Mouse (Mus musculus): ENCODE results near the gene Igfbp2.
A peak's percentile ranks its signal among the peaks of the same experiment; 100 is the strongest.

The Igfbp2 gene

DNA sequence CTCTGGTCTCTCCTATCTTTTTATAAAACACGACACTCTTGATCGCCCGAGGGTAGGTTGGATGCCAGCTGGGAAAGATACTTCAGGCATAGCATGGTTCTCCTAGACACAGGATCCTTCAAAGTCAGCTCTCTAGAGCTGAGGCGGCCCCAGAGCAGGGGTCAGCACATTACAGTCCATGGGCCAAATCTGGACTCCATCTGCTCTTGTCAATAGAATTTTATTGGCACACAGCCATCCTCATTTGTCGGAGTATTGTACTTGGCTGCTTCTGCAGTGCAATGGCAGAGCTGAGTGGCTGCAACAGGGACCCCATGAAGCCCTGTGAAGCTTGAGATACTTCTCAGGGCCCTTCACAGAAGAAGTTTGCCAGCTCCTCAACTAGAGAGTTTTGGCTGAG is 9.1 kb upstream of the Igfbp2 start:
- ATAC-seq (ENCODE audit: low TSS enrichment), result no peak

DNA sequence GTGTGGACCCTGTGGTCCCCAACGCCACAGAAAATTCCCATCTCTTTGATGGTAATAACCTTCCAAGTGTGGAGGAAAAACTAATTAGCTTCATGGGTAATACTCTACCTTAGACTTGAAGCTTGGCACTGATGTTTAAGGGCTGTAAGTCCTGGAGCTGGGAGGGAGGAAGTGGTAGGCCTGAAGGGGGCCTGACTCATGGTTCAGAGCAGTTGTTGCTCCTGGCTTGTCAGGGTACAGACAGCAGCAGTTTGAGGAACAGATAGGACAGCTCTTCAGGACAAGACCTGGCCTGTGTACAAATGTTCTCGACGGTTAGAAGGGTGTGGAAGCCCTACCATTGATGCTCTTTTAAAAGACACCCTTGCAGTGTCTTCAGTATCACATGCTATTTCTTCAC is 8.7 kb upstream of the Igfbp2 start:
- ATAC-seq (ENCODE audit: low TSS enrichment), result no peak

DNA sequence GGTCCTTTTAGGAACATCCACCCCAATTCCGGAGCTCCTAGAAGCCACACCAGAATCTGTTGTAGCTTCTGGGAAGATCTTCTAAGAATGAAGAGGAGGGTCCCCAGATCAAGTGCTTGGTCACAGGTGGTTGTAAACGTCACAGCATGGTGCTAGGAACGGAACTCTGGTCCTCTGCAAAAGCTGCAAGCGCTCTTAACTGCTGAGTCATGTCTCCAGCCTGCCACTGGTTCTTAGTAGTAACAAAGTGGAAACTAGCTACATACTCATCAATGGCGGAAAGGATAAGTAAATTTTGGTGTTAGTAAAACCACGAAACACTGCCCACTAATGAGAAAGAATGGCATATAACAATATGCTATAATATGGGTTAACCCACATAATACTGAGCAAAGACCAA is 4.3 kb upstream of the Igfbp2 start:
- no peak for ATAC-seq (ENCODE audit: low TSS enrichment)

DNA sequence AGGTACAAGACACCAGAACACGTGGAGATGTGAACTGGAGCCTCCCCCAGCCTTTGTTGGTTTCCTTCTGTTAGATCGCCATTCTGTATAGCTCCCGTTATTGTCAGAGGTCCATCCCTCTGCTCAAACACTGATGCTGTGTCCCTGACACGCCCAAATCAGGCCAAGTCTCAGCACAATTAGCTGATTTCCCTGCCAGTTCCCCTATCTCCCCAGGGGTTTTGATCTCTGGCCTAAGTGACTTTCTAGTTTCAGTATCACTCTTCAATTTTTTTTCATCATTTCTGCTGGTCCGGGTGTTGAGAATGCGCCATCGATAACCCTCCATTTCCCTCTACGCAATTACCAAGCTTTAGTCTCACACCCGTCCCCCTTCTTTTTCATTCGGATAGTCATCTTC is 1.4 kb upstream of the Igfbp2 start:
- no peak for ATAC-seq (ENCODE audit: low TSS enrichment)

DNA sequence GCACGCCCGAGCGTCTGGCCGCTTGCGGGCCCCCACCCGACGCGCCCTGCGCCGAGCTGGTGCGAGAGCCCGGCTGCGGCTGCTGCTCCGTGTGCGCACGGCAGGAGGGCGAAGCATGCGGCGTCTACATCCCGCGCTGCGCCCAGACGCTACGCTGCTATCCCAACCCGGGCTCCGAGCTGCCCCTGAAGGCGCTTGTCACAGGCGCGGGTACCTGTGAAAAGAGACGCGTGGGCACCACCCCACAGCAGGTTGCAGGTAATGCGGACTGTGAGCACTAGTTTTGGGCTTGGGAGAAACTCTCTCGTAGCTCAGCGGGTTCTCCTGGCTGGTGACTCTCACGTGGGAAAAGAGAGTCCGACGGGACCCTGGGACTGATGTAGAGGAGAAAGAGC is 401 bp downstream of the Igfbp2 start:
- ATAC-seq (ENCODE audit: low TSS enrichment), result peak; percentile 69

DNA sequence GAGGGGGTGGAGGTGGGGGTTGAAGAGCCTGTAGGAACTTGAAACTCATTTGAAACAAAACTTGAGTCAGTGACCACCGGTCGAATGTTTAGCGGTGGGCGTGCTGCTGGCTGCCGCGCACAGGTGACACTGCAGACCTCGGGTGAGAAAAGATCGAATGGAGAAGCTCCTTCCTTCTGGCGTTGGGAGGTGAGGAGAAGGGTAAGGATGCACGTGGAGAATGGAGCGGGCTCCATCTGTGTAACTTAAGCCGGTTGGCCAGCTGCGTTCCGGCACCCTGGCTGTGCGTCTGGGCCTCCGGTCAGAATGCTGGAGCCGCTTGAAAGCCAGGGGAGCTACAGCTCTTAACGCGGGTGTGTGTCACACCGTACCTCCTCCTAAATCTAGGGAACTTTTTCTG is 983 bp downstream of the Igfbp2 start:
- no peak for ATAC-seq (ENCODE audit: low TSS enrichment)

DNA sequence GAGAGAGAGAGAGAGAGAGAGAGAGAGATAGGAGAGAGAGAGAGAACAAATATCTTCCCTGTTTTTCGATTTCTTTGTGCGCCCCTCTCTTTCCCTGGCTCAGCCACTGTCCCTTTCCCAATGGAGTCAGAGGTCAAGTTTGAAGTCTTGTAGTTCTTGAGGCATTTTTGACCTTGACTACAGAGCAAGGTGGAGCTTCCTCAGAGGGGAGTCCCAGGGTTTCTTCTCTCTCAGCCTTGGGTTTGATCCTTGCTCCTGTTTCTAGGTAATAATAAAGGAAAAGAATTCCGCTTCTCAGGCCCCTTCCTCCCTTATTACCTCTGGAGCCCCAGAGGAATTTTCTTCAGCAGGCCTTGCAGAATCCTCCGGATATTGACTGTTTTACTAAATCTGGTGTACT is 1.6 kb downstream of the Igfbp2 start:
- ATAC-seq (ENCODE audit: low TSS enrichment), result no peak

DNA sequence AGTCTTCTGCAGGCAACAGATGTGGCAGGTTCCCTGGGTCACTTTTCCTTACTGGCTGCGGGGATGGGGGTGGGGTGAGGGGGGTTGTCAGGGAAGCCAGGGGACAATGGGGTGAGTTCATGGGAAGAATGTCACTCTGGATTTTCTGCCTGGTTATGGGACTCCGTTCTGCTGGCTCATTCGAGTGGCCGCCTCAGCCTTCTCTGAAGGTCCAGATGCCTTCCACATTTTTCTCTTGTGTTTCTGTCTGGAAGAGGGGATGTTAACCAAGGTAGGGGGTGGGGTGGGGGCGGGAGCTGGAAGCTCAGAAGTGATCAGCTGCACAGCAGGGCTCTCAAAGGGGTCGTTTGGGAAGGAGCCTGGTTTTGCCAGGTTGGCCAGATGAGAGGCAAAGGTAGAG is 2.1 kb downstream of the Igfbp2 start:
- ATAC-seq (ENCODE audit: low TSS enrichment), result no peak

DNA sequence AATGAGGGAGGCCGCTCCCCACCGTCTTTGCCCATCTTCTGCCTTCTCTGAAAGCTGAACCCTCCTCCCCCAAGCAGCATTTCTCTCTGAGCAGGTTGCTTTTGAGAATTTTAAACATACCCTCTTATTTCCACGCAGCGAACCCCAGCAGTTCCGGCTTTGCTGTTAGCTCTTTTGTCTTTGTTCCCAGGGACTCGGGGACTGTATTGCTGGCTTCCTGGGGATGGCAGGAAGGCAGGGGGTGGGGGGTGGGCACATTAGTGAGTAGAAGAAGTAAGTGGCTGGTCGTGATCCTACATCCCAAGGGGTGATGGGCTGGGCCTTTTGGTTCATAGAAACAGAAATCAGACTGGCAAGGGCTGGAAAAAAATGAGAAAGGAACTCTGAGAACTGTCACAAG is 2.6 kb downstream of the Igfbp2 start:
- ATAC-seq (ENCODE audit: low TSS enrichment), result no peak

DNA sequence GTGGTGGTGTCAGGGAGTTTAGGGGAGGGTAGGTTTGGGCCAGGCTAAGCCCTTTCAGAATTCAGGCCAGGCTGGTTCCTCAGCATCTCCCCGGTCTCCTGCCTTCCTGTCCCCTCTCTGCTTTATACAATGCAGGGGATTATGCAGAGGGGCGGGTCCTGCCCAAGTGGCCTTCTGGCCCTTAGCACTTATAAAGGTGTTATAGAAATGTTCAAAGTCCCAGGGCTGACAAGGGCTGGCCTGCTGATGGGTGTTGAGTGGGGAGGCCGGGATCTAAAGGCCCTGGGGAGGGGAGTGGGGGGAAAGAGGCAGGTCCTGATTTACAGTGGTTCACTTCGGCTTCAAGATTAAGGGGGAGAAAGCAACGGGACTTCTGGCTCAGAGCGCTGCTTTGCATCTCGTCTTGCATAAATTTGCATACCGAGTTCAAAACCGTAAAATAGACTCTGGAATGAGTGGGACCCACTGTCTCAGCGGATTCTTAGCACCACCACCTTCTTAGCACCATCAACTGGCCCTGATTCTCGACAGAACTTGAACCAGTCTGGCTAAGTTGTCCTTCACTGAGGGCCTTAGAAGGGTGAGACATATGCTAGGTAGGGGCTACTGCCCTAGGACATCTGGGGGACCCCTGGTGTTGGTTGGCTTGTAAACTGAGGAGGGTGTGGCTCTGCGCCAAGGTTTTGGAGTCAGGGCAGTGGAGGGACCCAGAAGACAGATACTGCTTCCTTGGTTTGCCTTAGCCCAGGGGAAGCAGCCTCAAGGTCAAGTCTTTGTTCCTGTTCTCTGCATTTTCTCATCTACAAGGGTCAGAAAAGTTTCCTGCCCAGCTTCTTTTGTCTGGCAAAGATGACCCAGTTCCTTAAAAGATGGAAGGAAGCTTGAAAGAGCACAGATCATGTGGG is 3.4 kb downstream of the Igfbp2 start:
- no peak for ATAC-seq (ENCODE audit: low TSS enrichment)

DNA sequence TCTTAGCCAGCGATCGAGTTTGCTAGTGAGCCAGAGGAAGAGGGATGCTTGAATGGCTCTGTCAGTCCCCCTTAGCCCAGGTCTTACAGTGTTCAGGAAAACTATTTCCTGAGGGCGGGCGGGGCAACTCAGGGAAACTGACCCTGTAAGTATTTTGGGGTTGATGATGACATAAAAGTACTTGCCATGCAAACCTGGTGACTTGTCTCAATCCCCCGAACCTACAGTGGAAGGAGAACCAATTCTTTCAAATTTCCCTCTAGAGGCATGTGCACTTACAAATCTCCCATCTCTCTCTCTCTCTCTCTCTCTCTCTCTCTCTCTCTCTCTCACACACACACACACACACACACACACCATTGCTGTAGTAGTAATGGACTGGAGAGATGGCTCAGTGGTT is 4.5 kb downstream of the Igfbp2 start:
- no peak for ATAC-seq (ENCODE audit: low TSS enrichment)

DNA sequence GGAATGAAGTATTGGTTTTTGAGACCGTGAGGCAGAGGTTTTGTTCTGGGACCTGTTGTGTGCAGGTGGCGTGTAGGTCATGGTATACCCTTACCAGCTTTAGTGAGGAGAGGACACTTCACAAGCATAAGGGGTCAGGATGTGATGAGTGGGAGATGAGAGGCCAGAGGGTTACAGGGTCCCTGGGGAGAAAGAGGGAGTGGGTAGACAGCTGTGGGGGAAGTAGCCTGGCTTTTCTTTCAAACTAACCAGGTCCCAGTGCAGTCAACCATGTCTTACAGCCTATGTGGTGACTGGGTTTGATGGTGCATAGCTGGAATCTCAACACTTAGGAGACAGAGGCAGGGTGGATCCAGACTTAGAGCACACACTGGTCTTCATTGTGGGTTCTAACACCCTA is 6.2 kb downstream of the Igfbp2 start:
- no peak for ATAC-seq (ENCODE audit: low TSS enrichment)

DNA sequence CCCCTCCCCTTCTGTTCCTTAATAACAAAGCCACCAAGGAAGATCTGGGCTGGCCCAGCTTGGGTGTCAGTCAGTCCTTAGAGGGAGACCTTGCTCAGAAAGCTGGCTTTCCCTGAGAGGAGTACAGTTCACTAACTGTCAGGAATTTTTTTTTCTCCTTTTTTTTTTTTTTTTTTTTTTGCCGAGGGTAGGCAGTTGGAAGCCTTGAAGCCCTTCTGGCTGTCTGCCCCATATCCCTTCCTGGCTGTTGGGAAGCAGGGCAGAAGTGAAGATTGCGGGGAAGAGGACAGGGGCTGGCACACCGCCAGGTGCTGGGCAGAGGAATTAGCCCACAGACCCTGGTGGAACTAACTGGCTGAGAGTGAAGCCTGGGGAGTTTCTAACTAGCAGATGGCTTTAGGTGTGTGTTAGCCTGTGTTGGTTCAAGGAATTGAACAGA is 8.4 kb downstream of the Igfbp2 start:
- ATAC-seq (ENCODE audit: low TSS enrichment), result no peak

DNA sequence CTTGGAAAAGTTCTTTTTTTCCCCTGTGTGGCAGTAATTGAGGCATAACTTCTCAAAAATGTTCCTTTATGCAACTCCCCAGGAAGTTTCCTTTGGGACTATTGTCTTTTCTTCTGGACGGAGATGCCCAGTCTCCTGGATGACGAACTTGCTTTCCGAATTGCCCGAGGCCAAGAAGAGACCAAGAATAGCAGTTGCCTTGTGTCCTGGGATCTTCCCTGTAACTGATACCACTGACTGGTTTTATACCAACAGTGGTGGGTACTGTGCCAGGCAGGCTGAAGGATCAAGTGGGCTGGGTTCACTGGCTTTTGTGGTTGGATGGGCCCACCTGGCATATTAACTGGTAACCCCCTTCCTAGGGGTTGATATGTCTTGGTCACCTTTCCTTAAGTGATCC is 9.3 kb downstream of the Igfbp2 start:
- ATAC-seq (ENCODE audit: low TSS enrichment), result no peak

DNA sequence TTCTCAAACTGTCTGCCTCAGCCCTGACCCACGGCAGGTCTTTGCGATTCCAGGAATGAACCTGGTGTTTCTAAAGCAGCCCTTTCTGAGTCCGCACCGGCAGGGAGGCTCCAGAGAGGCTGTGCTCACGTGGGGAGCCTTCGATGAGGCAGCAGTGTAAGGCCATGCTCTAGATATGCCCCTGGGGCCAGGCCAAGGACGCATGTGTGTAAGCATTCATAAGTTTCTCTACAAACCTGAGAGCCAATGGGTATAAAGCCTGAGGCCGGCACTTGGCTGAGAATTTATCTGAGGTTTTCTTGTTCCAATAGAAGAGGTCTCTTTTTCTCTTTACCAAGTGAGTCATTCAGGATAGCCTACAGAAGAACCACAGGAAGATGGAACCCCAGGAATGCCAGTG is 15.1 kb downstream of the Igfbp2 start:
- no peak for ATAC-seq (ENCODE audit: low TSS enrichment)

DNA sequence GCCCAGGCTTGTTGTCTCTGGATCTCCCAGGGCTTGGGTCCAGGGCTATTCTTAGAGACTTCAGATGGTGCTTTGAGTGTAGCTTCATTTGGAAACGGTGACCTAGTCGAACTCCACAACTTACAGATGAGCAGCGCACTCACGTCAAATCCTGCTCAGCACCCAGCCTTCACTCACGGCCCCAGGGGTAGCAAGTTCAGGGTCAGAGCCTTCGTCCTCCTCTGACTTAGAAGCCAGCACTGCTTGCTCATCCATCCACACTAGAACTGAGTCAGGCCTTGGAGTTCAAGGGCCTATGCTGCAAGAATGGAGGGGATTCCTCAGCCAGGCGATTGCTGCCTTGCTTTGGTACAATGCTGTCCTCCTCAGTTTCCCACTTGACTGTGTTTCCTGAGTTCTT is 15.5 kb downstream of the Igfbp2 start:
- no peak for ATAC-seq (ENCODE audit: low TSS enrichment)

DNA sequence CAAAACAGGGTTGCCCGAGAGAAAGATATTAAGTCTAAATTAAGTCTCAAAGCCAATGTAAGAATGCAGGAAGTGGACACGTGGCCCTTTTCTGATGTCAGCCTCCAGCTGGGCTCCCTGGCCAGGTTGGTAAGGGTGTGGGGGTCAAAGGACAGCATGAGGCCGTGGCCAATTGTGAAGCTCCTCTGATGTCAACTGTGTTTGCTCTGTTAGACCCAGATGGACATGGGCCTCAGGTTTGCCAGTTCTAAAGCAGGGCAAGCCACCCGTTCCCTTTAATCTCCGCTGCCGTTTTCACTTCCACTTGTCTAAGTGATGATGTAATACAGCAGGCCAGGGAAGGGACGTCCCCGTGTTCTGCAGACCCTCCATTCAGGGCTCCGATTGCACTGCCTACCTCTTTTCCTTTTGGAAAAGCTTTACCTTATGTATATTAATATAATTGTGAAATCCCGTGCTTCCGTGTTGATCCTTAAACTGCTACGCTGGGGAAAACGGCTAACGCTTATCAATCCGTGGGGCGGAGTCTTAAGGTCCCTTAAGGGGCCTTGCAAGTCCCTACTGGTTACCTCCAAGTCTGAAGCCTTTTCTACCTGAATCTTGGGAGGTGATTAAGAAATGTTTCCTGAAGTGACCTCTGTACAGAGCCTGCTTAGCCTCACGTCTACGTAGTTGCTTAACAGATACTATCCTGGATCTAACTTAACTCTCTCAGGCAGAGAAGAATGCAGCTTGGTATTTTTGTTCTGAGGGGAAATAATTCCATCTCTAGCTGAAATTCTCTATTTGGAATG is 18.6 kb downstream of the Igfbp2 start:
- ATAC-seq (ENCODE audit: low TSS enrichment), result no peak

DNA sequence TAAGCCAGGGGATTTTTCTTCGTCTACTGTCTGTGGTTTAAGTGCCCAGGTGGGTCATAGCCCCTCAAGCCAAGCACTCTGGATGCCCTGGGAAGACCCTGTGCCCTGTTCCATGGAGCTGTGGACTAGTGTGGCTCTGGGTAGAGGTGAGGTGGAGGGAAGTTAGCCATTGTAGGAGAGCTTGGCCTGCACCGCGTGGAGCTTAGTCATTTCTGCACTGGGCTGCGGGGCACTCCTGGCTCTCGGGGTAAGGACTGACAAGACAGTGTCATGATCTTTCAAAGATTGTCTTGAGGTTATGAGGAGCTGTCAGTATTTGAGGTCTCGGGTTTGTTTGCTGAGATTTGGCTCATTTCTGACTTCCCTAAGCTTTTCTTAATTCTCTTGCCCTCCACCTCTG is 20.4 kb downstream of the Igfbp2 start:
- no peak for ATAC-seq (ENCODE audit: low TSS enrichment)

DNA sequence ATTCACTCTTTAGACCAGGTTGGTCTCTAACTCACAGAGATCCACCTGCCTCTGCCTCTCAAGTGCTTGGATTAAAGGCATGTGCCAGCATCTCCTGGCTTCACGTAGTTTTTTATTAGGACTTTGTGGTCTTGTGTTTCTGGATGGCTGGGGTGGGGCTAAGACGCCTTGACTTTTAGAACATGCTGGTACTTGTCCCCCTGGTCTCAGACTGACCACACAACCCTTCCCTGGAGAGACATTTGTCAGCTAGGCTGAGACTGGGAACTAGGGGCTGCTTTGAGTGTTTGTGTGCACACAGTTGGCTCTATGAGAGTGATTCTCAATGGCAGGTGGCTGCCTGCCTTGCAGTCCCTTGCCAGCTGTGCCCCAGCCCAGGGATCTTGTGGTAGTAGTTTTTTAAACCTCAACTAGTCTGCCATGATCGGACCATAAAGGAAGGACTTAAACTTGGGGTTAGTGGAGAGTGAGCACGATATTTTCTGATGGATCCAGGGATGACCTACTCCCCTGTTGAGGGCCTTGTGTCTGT is 23.6 kb downstream of the Igfbp2 start:
- no peak for ATAC-seq (ENCODE audit: low TSS enrichment)

DNA sequence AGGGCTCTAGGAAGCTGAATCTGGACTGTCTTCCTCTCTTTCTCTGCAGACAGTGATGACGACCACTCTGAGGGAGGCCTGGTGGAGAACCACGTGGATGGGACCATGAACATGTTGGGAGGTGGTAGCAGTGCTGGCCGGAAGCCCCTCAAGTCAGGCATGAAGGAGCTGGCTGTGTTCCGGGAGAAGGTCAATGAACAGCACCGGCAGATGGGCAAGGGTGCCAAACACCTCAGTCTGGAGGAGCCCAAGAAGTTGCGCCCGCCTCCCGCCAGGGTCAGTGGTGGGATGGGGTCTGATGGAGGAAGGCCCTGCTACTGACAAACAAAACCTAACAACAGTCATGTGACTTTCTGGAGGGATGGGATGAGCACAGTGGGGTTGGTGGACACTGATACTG is 24.7 kb downstream of the Igfbp2 start:
- ATAC-seq (ENCODE audit: low TSS enrichment), result no peak

DNA sequence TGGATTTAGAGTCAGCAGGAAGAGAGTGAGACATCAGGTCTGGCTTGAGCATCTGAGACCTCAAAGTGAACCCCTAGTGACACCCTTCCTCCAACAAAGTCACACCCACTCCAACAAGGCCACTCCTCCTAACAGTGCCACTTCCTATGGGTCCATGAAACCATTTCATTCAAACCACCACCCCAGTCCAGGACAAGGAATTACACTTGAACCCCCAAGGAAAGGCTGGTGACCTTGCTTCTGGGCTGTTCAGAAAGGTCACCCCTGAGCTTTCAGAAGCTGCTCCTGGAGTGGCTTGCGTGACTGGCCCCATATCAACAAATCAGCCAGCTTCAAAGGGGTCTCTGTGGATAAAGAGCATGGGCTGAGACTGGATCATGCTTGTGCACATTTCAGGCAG is 29.5 kb downstream of the Igfbp2 start:
- no peak for ATAC-seq (ENCODE audit: low TSS enrichment)

DNA sequence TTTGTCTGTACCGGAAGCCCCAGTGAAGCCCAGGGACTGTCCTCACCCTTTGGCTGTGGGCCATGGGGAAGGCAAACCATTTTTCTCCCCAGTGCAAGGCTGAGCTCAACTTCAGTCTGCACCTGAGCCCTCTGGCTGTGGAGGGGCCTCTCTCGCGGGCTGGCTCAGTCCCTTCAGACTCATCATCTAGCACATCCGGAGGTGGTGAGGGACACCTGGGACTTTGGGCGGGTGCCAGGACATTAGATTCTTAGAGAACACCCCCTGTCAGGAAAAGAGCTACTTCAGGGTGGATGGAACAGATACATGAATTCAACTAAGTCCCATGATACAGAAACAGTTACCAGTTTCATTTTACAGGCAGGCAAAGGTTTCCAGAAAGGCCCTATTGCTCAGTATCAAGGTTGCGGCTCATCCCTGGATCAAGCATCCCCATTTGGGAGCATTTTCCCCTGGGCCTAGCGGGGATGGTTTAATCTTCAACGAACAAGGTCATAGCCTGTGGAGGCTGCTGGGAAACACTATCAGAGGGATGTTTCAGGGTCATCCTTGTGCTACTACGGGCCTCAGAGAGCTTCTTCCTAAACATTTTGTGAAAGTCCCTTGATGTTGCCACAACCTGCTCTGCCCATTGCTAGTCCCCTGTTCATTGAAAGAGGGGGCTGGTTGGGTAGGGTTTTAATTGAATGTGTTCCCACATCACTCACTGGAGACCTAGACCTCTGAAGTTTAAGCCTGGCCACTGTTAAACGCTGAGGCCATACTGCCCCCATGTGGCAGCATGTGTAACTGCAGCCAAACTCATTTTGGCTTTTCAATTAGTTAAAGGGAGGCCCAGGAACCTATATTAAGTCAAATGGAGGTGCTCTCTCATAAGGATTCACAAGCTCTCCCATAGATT is 30.3 kb downstream of the Igfbp2 start:
- ATAC-seq (ENCODE audit: low TSS enrichment), result peak; percentile 70
